Mouse (Mus musculus) lung, postnatal 4 days (tissue): Measurements from ENCODE around the gene Qrfpr.

Experiments used
- DNase-seq, 2 experiments: peaks; one replicate each; pipeline ENCODE4 v3.0.0; 2021

The Qrfpr gene

GRCm38 (mm10) chr3:36150537-36150933 is 71.6 kb downstream of the Qrfpr start:
- DNase-seq: no peak

- DNase-seq: no peak
Observed at GRCm38 (mm10) chr3:36138996-36139395, 83.1 kb downstream of the Qrfpr start.

- DNase-seq: no peak
Observed at GRCm38 (mm10) chr3:36138171-36138660, 83.9 kb downstream of the Qrfpr start.

GRCm38 (mm10) chr3:36137560-36137959 is 84.6 kb downstream of the Qrfpr start:
- DNase-seq: peak in 1 of 2 experiments; percentile 15

- no peak for DNase-seq
Observed at GRCm38 (mm10) chr3:36136152-36136551, 86.0 kb downstream of the Qrfpr start.
